Mouse (Mus musculus) layer of hippocampus, adult 8-10 months (tissue): Measurements from ENCODE around the gene Stk4. TPM values are rescaled to one million over a fixed set of nuclear protein-coding genes. Genes with fewer than 3 reads are reported as not detected.

ENCODE experiments used
- DNase-seq, 2 experiments: peaks; one replicate each; pipeline ENCODE4 v3.0.0; 2022; ENCODE audit warnings: low spot score in 2 of 2
- total RNA-seq, 4 experiments: library from RNA; stranded (reverse); gene quantifications; 2 replicates each; pipeline ENCODE4 v1.2.4; 2022

Stk4 gene
- total RNA-seq, 4 experiments from 2014 or later, result 41.1 to 55.7 (median 46.3) TPM

- no peak for DNase-seq
These were observed 57.2 kb downstream of the Stk4 start for GRCm38 (mm10) chr2:164127297-164127696.

- no peak for DNase-seq
These were observed 58.7 kb downstream of the Stk4 start for GRCm38 (mm10) chr2:164128576-164129411.

DNA sequence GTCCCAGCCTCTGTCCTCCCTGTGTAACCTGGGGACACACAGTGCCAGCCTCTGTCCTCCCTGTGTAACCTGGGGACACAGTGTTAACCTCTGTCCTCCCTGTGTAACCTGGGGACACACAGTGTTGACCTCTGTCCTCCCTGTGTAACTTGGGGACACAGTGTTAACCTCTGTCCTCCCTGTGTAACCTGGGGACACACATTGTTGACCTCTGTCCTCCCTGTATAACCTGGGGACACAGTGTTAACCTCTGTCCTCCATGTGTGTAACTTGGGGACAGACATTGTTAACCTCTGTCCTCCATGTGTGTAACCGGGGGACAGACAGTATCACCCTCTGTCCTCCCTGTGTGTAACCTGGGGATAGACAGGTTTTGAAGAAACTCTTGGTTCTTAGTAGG lies 61.5 kb downstream of the Stk4 start:
- DNase-seq, result no peak

DNA sequence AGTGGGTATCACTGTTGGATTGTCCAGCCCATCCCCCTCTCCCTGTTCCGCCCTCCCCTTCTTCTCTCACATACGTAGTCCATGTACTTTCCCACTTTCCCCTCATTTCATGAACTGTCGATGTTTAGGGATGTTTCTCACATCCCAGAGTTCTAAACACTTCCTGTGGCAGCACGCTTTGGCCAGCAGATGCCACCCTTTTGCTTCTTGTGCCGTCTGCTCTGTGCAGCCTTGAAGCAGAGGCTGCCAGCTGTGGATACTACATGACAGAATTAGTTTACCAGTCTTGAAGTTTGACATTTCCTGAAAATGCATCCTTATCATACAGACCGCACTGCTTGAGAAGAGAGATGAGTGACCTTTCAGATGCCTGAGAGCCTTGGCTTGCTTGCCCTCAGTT lies 64.4 kb downstream of the Stk4 start:
- peak in 1 of 2 experiments; percentile 39 for DNase-seq

GRCm38 (mm10) chr2:164135367-164135766 lies 65.2 kb downstream of the Stk4 start:
- DNase-seq, result no peak

DNA sequence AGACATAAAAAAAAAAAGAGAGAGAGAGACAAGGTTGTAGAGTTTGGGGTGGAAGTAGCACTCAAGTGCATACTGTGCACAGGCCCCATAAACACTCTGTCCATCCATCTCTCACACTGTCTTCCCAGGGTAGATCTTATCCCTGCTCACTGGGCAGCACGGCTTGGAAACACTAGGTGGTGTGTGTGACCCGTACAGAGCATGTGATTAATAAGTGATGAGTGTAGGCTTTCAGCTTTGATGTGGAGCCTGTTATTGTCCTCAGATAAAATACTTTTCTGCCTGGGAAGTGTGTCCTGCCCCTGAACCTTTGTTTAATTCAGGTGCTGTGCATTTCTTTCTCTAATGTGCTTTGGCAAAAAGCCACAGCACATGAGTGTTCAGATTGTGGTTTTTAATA lies 66.3 kb downstream of the Stk4 start:
- DNase-seq, result no peak

DNA sequence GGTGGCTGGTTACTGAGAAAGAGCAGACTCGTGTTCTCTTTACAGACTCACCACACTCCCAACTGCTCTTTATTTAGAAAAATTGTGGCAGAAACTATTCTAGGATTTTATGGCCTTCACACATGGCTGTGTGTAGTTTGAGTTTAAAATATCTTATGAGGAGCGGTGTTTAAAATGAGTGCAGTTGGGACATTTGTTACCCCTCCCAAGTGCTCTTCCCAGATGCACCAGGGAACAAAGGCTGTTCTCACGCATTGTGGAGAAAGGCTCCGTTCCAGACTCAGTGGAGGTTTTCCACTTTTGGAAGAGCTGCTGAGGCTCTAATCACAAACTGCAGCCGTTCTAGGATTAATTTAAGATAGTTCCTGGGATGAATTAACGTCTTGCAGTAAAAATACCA lies 67.6 kb downstream of the Stk4 start:
- DNase-seq, result peak; percentile 29 to 33

DNA sequence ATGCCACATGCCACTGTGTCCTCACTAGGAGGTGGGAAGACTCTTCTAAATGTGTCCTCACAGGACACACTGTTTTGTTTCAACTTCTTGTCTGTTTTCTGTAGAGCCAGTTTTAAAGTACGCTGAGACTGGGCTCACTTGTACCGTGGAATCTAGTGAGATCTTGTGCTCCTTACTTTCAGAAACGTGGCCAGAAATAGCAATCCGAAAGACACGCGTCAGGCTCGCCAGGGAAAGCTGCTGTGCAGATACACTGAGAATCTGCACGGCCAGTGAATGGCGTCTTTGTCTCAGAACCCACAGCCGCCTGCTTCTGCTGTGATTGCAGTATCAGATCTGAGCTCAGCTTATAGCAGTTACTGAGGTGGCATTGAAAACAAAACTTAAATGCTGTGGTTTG lies 71.9 kb downstream of the Stk4 start:
- peak in 1 of 2 experiments; percentile 46 for DNase-seq

DNA sequence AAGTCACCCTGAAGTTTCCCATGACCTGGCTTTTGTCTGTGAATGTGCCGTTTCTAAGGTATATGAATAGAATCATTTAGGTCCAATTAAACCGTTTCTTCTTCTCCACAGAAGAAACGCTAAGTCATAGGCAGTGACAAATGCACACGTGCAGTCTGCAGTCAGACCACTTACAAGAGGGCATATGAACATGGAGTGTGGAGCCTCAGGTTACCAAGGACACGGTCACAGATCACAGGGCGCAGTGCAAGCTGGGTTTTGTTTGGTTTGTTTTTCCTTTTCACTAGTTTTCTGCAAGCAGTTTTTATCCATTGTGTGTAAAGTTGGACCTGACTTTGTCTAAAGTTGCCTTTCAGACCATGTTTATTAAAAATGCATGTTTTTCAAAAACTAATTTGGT lies 73.9 kb downstream of the Stk4 start:
- DNase-seq, result no peak

GRCm38 (mm10) chr2:164144541-164144940 lies 74.4 kb downstream of the Stk4 start:
- no peak for DNase-seq

GRCm38 (mm10) chr2:164146556-164146955 lies 76.4 kb downstream of the Stk4 start:
- DNase-seq, result no peak

DNA sequence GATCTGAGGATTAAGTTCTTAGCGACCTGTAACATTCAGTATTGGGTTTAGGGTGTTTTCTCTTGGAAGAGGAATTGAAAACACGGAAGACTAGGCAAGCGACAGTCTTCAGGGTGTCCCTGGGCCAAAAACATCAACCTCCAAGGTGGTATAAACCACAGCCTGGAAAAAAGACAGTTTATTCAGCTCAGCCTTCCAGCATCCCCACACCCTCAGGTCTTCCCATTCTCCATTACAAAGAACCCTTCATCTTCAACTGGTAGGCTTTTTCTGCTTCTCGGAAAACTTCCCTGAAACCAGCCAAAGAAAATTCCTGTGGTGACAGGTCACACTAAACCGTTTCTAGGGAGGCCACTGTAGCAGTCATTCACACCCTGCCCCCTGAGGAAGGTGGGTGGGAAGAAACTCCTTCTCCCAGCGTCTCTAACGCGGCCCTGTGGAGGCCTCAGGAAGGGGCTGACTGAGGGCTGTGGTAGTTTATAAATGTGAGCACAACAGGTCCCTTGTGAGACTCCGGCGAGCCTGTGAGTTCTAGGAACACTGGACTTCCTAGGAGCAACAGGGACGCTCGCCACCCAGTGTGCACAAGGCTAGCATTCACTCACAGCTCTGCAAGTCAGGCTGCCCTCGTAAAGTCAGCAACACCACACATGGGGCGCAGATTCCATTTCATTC lies 80.1 kb downstream of the Stk4 start:
- no peak for DNase-seq

DNA sequence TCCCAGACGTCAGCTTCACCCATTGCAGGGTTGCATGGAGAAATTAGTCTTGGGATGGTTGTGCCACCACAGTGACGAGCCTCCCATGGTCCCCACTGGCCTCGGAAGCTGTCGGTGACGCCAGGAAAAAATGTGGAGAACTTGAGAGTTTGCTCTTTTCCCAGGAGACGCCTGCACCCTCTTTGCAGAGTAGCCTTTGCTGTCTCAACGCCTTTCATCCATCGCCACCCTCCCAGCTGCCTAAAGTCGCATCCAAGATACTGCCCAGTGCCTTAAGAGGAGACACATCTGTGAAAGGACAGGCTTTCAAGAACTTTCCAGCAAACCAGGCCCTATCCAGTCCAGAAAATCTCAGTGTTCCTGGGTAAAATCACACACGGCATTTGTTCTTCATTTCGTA lies 82.2 kb downstream of the Stk4 start:
- no peak for DNase-seq

DNA sequence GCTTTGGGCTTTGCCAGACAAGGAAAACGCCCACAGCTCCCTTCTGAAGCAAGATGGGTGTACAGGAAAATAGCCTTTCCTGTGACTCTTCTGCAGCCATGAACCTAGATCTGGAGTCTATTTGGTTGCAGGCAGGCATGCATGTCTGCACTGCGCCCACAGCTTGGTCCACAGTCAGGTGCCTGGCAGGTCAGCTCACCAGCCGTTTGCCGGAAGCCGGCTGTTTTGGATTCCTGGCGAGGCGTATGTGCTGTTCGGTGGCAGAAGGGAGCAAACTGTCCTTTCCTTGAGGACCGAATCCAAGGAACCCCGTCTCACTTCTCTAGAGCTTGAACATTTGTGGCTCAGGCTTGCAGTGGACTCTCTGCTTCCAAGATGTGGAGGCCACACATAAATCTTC lies 83.9 kb downstream of the Stk4 start:
- DNase-seq, result no peak

DNA sequence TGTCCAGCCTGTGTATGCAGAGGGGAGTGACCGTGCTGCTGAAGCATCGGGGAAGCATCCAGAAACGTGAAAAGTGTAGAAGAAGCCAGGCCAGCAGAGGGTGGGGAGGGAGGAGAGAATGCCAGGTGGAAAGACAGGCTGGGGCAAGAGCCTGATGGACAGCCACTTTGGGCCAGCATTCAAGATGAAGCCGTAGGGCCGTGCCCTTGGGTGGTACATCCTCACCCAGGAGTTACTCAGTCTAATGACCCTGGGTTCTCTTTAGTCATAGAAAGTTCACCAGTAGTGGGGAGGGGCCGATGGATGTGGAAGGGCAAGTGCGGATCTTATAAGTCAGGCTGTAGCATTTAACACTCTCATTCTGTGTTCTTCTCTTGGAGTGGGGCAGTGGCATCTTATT lies 86.0 kb downstream of the Stk4 start:
- no peak for DNase-seq

DNA sequence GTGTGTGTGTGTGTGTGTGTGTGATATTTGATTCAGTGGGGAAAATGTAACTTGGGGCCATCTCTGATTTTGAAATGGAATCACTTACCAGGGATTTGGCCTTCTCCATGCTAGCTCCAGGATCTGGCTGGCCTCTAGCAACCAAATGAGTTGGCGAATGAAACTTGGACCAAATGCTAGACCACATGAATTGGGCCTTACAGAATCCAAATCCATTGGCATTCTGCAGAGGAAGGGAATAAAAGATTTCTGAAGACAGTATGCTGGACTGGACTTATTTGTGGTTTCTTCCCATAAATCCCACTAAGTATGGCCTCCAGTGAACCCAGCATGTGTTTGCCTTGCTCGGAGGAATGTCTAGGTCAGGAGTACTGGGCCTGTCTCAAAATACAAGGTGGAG lies 88.7 kb downstream of the Stk4 start:
- DNase-seq, result no peak

- DNase-seq, result no peak
These were observed 91.5 kb downstream of the Stk4 start for GRCm38 (mm10) chr2:164161515-164162055.

DNA sequence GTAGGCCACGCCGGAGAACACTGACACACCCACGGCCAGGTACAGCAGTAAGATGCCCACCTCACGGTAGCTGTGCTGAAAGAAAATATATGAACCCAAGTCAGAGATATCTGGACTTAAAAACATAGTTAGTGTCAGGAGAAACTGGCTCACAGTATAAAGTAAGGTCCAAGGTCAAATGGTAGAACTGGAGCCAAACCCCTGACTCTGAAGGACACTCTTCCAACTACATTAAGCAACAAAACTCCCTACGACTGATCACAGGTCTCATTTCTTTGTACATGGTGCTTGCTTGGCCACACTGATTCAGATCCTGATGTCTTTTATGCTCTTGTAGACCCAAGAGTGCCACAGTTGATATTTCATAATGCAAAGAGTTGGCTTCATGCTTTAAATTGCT lies 94.8 kb downstream of the Stk4 start:
- DNase-seq, result no peak

DNA sequence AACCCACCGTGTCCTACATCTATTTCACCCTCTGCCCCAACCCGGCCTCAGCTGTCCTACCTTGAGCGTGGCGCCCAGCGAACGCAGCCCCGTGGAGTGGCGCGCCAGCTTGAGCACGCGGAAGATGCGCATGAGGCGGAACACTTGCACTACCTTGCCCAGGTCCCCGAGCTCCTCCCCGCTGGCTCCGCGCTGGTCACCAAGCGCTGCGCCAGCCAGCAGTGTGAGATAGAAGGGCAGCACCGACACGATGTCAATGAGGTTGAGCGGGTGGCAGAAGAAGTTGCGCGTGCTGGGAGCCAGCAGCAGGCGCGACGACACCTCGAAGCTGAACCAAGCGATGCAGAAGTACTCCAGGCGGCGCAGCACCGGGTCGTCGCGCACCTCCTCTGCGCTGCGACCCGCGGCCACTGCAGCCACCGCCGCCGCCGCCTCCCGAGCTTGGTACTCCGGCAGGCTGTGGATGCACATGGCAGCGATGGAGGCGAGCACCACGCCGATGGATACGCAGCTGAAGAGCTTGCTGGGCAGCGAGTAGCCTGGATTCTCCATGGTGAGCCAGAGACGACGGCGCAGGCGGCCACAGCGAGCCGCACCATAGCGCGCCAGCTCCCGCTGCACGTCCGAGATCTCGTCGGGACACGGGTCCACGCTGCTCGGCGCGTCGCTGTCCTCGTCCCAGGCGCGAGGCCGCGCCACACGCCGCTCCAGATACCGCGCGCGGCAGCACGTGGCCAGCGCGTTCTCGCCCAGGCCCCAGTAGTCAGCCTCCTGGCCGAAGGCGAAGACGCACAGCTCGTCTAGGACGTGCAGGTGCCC lies 97.8 kb downstream of the Stk4 start:
- DNase-seq, result no peak

- DNase-seq, result peak in 1 of 2 experiments; percentile 26
These were observed 98.4 kb downstream of the Stk4 start for GRCm38 (mm10) chr2:164168571-164168946.

- DNase-seq, result no peak
These were observed 100.2 kb downstream of the Stk4 start for GRCm38 (mm10) chr2:164170326-164170725.

- DNase-seq, result no peak
These were observed 100.8 kb downstream of the Stk4 start, which contains the start of gene Kcns1 for GRCm38 (mm10) chr2:164170902-164171301. Kcns1 (minus strand) TSS chr2:164171113.
